Mouse (Mus musculus): Measurements from ENCODE around the gene Ski. TPM values are rescaled to one million over a fixed set of nuclear protein-coding genes. Genes with fewer than 3 reads are reported as not detected.

The Ski gene
- total and polyA plus RNA-seq, 2 experiments from 2014 or later: 8.4 to 63.1 TPM

DNA sequence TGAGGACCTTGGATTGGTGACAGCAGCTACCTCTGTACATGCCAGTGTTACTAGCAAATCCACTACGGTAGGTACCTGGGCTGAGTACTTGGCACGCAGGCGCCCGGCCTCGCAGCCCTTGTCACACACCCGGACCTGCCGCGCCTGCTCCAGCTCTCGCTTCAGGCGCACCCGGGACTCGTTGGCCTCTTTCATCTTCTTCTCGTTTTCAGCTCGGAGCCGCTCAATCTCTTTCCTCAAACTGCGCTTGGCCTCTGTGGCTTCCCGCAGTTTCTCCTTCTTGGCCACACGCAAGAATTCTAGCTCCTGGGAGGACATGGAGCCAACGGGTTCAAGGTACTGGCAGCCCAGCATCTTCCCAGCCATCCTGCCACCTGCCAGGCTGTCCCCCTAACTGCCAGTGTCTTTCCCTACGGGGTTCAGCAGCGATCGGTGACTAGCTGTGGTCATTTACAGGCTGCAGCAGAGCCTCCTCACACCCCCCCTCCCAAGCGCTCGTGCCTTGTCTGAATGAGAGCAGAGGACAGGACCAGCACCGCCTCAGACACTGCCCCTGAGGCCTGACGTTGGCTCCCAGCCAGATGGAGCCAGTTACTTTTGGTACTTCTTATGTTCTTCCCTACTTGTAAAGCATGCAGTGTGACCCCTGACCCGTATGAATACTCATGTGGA is 64.4 kb downstream of the Ski start:
- ATAC-seq (ENCODE audit: low FRiP score) (no peak), DNase-seq (ENCODE audit: low spot score) (no peak)
- Histone ChIP-seq H3K27me3 (ENCODE audit: insufficient read depth, low read length) (no peaks in the 10 kb centered on the region), H3K9me3 (ENCODE audit: low read length) (no peaks in the 10 kb centered on the region), H3K36me3 (ENCODE audit: insufficient read depth, low read length) (peaks cover 37% of the 10 kb centered on the region), H3K4me3 (ENCODE audit: low read depth, low read length) (no peak overlapping the region), H3K4me2 (ENCODE audit: low read depth, low read length, poor library complexity, severe bottlenecking) (no peak overlapping the region), H3K9ac (replicated peaks; ENCODE audit: low read length, poor library complexity, severe bottlenecking) (no peak overlapping the region), H3K27ac (ENCODE audit: low read depth, low read length) (no peak overlapping the region), H3K4me1 (ENCODE audit: insufficient read depth, low read length) (no peaks in the 10 kb centered on the region)
- TF ChIP-seq CTCF (IDR thresholded peaks at IDR 0.05): no peak
- 84% methylated on average over 27 of the region's 27 CpGs for WGBS

DNA sequence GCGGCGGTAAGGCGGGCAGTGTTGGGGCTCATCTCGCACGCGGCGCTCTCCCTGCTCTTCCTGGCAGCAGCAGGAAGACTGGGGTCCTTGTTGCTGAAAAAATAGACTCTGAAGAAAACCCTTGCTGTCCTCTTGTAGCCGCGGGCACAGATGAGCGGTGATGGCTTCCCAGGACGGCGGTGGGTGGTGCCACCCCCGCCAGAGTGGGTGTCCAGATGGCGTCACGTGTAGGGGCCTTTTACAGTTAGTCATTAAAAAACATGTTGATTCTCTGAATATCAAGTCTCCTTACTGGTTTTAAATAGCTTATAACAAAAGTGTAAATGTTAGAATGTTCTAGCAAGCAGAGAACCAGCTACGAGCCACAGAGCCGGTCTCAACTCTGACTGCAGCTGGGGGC is 65.7 kb downstream of the Ski start:
- no peak for TF ChIP-seq CTCF (IDR thresholded peaks at IDR 0.05)
- WGBS: 93% methylated on average over 17 of the region's 17 CpGs
- Histone ChIP-seq H3K4me3 (ENCODE audit: low read depth, low read length) (no peak overlapping the region), H3K4me1 (ENCODE audit: insufficient read depth, low read length) (no peaks in the 10 kb centered on the region), H3K9ac (replicated peaks; ENCODE audit: low read length, poor library complexity, severe bottlenecking) (no peak overlapping the region), H3K27me3 (ENCODE audit: insufficient read depth, low read length) (no peaks in the 10 kb centered on the region), H3K9me3 (ENCODE audit: low read length) (no peaks in the 10 kb centered on the region), H3K4me2 (ENCODE audit: low read depth, low read length, poor library complexity, severe bottlenecking) (no peak overlapping the region), H3K27ac (ENCODE audit: low read depth, low read length) (no peak overlapping the region), H3K36me3 (ENCODE audit: insufficient read depth, low read length) (peaks cover 37% of the 10 kb centered on the region)
- ATAC-seq (ENCODE audit: low FRiP score) (no peak), DNase-seq (ENCODE audit: low spot score) (no peak)

DNA sequence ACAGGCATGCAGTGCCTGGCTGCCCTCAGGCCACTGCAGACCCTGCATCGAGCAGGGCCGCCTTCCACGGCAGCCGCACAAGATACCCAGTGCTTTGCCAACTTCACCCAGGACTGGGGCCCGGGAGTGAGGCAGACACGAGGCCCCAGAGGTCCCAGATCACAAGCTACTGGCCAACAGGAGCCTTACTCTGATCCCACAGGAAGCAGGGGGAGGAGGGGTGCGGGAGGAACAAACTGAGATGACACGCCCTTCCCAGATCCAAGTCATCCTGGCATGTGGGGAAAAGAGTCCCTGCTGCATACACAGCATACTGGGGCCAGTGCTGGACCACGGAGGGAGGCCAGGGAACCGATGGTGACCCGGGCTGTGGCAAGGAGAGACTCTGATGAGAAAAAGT is 67.4 kb downstream of the Ski start:
- Histone ChIP-seq H3K9me3 (ENCODE audit: low read length) (no peaks in the 10 kb centered on the region), H3K4me3 (ENCODE audit: low read depth, low read length) (no peak overlapping the region), H3K4me1 (ENCODE audit: insufficient read depth, low read length) (0 out of 2 replicates have a peak, but pooled peaks cover 10% of the 10 kb centered on the region), H3K4me2 (ENCODE audit: low read depth, low read length, poor library complexity, severe bottlenecking) (no peak overlapping the region), H3K27ac (ENCODE audit: low read depth, low read length) (no peak overlapping the region), H3K9ac (replicated peaks; ENCODE audit: low read length, poor library complexity, severe bottlenecking) (no peak overlapping the region), H3K36me3 (ENCODE audit: insufficient read depth, low read length) (peaks cover 37% of the 10 kb centered on the region), H3K27me3 (ENCODE audit: insufficient read depth, low read length) (no peaks in the 10 kb centered on the region)
- WGBS: 72% methylated on average over 11 of the region's 11 CpGs
- ATAC-seq (ENCODE audit: low FRiP score) (no peak), DNase-seq (ENCODE audit: low spot score) (no peak)
- no peak for TF ChIP-seq CTCF (IDR thresholded peaks at IDR 0.05)

DNA sequence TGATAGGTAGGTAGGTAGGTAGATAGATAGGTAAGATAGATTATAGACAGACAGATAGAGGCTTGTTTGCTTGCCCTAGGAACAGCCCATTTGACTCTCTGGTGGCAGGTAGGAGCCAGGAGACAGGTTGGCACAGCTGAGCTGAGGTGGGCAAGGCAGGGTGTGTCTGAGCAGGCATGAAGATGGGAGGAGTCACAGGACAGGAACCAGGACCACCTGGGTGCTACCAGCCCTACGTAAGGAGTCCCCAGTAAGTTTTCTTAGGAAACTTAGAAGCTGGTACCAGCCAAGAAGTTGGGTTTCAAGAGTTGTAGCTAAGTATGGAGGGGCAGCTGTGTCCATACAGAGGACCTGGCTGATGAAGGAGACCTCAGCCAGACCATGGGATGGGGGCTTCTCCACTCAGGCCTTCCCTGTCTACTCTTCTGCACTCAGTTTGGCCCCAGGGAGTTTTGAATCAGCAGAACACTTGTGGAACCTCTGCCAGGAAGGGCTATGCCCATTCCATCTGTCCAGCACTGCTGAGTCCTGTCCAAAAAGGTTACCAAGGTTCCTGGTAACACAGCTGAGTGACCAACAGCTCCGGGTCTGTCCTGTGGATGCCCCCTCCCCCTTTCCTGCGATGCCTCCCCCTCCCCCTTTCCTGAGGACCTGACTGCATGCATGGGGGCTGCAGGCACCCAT is 68.9 kb downstream of the Ski start:
- Histone ChIP-seq H3K9ac (replicated peaks; ENCODE audit: low read length, poor library complexity, severe bottlenecking) (no peak overlapping the region), H3K4me1 (ENCODE audit: insufficient read depth, low read length) (0 out of 2 replicates have a peak, but pooled peaks cover 11% of the 10 kb centered on the region), H3K36me3 (ENCODE audit: insufficient read depth, low read length) (peaks cover 24% of the 10 kb centered on the region), H3K27me3 (ENCODE audit: insufficient read depth, low read length) (no peaks in the 10 kb centered on the region), H3K4me3 (ENCODE audit: low read depth, low read length) (no peak overlapping the region), H3K4me2 (ENCODE audit: low read depth, low read length, poor library complexity, severe bottlenecking) (no peak overlapping the region), H3K27ac (ENCODE audit: low read depth, low read length) (no peak overlapping the region), H3K9me3 (ENCODE audit: low read length) (no peaks in the 10 kb centered on the region)
- 84% methylated on average over 3 of the region's 3 CpGs for WGBS
- DNase-seq (ENCODE audit: low spot score) (no peak), ATAC-seq (ENCODE audit: low FRiP score) (no peak)
- no peak for TF ChIP-seq CTCF (IDR thresholded peaks at IDR 0.05)

DNA sequence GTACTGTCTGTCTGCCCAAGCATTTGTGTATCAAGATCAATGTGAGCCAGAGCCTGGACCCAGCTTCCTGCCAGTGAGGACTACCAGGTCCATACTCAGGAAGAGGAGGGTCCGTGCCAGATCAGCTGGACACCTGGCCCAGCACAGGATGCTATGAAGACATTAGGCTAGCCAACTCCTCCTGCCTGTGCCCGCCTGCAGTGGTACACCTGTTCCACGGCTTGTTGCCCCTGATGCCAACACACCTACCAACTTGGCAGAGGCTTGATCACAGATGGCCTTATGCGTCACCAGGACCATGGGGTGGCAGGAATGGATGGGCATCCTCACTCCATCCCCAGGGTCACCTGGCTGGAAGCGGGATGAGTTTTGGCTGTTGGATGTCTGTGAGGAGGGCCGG is 69.9 kb downstream of the Ski start:
- Histone ChIP-seq H3K27ac (ENCODE audit: low read depth, low read length) (no peak overlapping the region), H3K4me2 (ENCODE audit: low read depth, low read length, poor library complexity, severe bottlenecking) (no peak overlapping the region), H3K4me3 (ENCODE audit: low read depth, low read length) (no peak overlapping the region), H3K4me1 (ENCODE audit: insufficient read depth, low read length) (0 out of 2 replicates have a peak, but pooled peaks cover 11% of the 10 kb centered on the region), H3K9ac (replicated peaks; ENCODE audit: low read length, poor library complexity, severe bottlenecking) (no peak overlapping the region), H3K36me3 (ENCODE audit: insufficient read depth, low read length) (peaks cover 13% of the 10 kb centered on the region), H3K9me3 (ENCODE audit: low read length) (no peaks in the 10 kb centered on the region), H3K27me3 (ENCODE audit: insufficient read depth, low read length) (no peaks in the 10 kb centered on the region)
- WGBS: 94% methylated on average over 6 of the region's 6 CpGs
- no peak for ATAC-seq (ENCODE audit: low FRiP score)
- no peak for TF ChIP-seq CTCF (IDR thresholded peaks at IDR 0.05)
- no peak for DNase-seq (ENCODE audit: low spot score)

DNA sequence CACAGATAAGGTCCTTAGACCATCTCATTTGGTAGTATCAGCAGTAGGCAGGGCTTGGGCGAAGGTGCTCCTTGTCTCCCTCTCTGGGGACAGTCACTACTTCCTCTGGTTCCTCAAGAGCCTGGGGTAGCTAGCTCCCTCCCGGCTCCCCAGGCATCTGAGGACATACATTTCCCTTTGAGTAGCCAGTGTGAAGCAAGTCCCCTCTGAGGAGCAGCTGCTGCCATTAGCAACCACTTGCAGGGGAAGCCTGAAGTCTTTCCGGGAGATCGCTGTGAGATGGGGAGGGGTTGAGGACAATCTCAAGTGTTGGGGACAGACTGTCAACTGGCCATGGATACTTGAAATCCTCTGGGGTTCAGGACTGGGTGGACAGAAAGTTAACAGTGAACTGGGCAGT is 70.5 kb downstream of the Ski start:
- 66% methylated on average over 4 of the region's 4 CpGs for WGBS

More for the DNA sequence above, 70.5 kb downstream of the Ski start:
- Histone ChIP-seq H3K36me3 (ENCODE audit: insufficient read depth, low read length) (peaks cover 8% of the 10 kb centered on the region), H3K4me3 (ENCODE audit: low read depth, low read length) (no peak overlapping the region), H3K9ac (replicated peaks; ENCODE audit: low read length, poor library complexity, severe bottlenecking) (no peak overlapping the region), H3K9me3 (ENCODE audit: low read length) (no peaks in the 10 kb centered on the region), H3K4me1 (ENCODE audit: insufficient read depth, low read length) (0 out of 2 replicates have a peak, but pooled peaks cover 11% of the 10 kb centered on the region), H3K4me2 (ENCODE audit: low read depth, low read length, poor library complexity, severe bottlenecking) (no peak overlapping the region), H3K27me3 (ENCODE audit: insufficient read depth, low read length) (no peaks in the 10 kb centered on the region), H3K27ac (ENCODE audit: low read depth, low read length) (no peak overlapping the region)
- ATAC-seq (ENCODE audit: low FRiP score) (no peak), DNase-seq (ENCODE audit: low spot score) (no peak)
- TF ChIP-seq CTCF (IDR thresholded peaks at IDR 0.05): no peak

Measured in midbrain, postnatal 0 days (tissue).